28 mouse cellular contexts compared by ENCODE assay signal in genomic region chr10:61160089-61160488, GRCm38 (mm10). TPM values are rescaled to one million over a fixed set of nuclear protein-coding genes. Genes with fewer than 3 reads are reported as not detected.
"Had no signal": no experiment of that assay in that cellular context is flagged by ENCODE, and none has a peak within 500 bp of the region (broad histone marks: within the 10 kb centered on the region; RNA-seq: fewer than 3 reads in every experiment).

No protein-coding gene starts in this region.

- H3K4me3 ChIP-seq: liver, embryonic 12.5 days; lung, embryonic 15.5 days; midbrain, embryonic 10.5 days; midbrain, embryonic 12.5 days; myocyte; neural tube, embryonic 13.5 days; neural tube, embryonic 15.5 days had no signal

- H3K9ac ChIP-seq: liver, embryonic 12.5 days; liver, embryonic 14.5 days; lung, embryonic 15.5 days; midbrain, embryonic 12.5 days; neural tube, embryonic 13.5 days; neural tube, embryonic 15.5 days had no signal

- H3K27ac ChIP-seq: liver, embryonic 12.5 days; liver, embryonic 14.5 days; lung, embryonic 15.5 days; midbrain, embryonic 10.5 days; midbrain, embryonic 12.5 days; neural tube, embryonic 13.5 days; neural tube, embryonic 15.5 days had no signal

- H3K36me3 ChIP-seq: liver, embryonic 12.5 days; lung, embryonic 15.5 days; midbrain, embryonic 10.5 days; midbrain, embryonic 12.5 days; neural tube, embryonic 13.5 days; neural tube, embryonic 15.5 days had no signal

- H3K4me1 ChIP-seq: lung, embryonic 15.5 days; midbrain, embryonic 10.5 days; midbrain, embryonic 12.5 days; neural tube, embryonic 13.5 days; neural tube, embryonic 15.5 days had no signal

- H3K27me3 ChIP-seq: liver, embryonic 12.5 days; lung, embryonic 15.5 days; midbrain, embryonic 12.5 days; neural tube, embryonic 13.5 days; neural tube, embryonic 15.5 days had no signal

- H3K9me3 ChIP-seq: liver, embryonic 12.5 days; lung, embryonic 15.5 days; midbrain, embryonic 10.5 days; midbrain, embryonic 12.5 days; neural tube, embryonic 13.5 days; neural tube, embryonic 15.5 days had no signal

- DNase-seq: lung, postnatal 14 days; lung, postnatal 4 days; midbrain, embryonic 14.5 days; retina, postnatal 1 day; right cerebral cortex, adult 18-20 months; right cerebral cortex, postnatal 25 days; right cerebral cortex, postnatal 4 days; spleen, adult 18-20 months; thymus, adult 2 months; thymus, postnatal 25 days; thymus, postnatal 4 days had no signal

- ATAC-seq: liver, embryonic 12.5 days; lung, postnatal 0 days; midbrain, embryonic 16.5 days had no signal

- H3K4me2 ChIP-seq: liver, embryonic 12.5 days; lung, embryonic 15.5 days; midbrain, embryonic 12.5 days; neural tube, embryonic 13.5 days; neural tube, embryonic 15.5 days had no signal

RNA-seq across cellular contexts. Expression of gene Tbata, which starts 11.7 kb away (rescaled TPM):
- total RNA-seq: megakaryocyte, adult 5-6 weeks; megakaryocyte-erythroid progenitor cell, adult 5-6 weeks had no signal
- polyA plus RNA-seq: liver, embryonic 12.5 days; liver, embryonic 14.5 days; liver, embryonic 16.5 days; midbrain, embryonic 10.5 days; midbrain, embryonic 12.5 days; midbrain, embryonic 14.5 days; myocyte; neural tube, embryonic 11.5 days; neural tube, embryonic 15.5 days; small intestine, adult 2 months; stomach, embryonic 14.5 days; stomach, embryonic 16.5 days had no signal
